Comparison of ENCODE assay signal across 19 mouse cellular contexts in genomic region chr11:23170813-23171212, GRCm38 (mm10).
"Had no signal": no experiment of that assay in that cellular context is flagged by ENCODE, and none has a peak within 500 bp of the region (broad histone marks: within the 10 kb centered on the region; RNA-seq: fewer than 3 reads in every experiment).

No protein-coding gene starts in this region.

- H3K9ac ChIP-seq: limb, embryonic 12.5 days; limb, embryonic 15.5 days; stomach, embryonic 15.5 days had no signal

- H3K9me3 ChIP-seq: limb, embryonic 12.5 days; limb, embryonic 15.5 days; stomach, embryonic 15.5 days had no signal

- H3K27ac ChIP-seq: limb, embryonic 12.5 days; limb, embryonic 15.5 days; stomach, embryonic 15.5 days had no signal

- H3K4me2 ChIP-seq: limb, embryonic 12.5 days; limb, embryonic 15.5 days; midbrain, embryonic 11.5 days; stomach, embryonic 15.5 days had no signal

- H3K4me1 ChIP-seq: limb, embryonic 12.5 days; limb, embryonic 15.5 days; stomach, embryonic 15.5 days had no signal

- H3K36me3 ChIP-seq: limb, embryonic 12.5 days; limb, embryonic 15.5 days; stomach, embryonic 15.5 days had no signal

- ATAC-seq: intestine, embryonic 16.5 days had no signal

- DNase-seq: kidney, adult 18-20 months; kidney, adult 9 months; kidney, postnatal 14 days; kidney, postnatal 4 days; left cerebral cortex, postnatal 4 days; lung, adult 2 months; lung, postnatal 14 days; lung, postnatal 4 days; midbrain, embryonic 14.5 days; right cerebral cortex, adult 18-20 months; right cerebral cortex, postnatal 14 days; spleen, adult 18-20 months; thymus, adult 18-20 months; thymus, postnatal 4 days had no signal

- H3K27me3 ChIP-seq: limb, embryonic 12.5 days; limb, embryonic 15.5 days; stomach, embryonic 15.5 days had no signal

- H3K4me3 ChIP-seq: limb, embryonic 12.5 days; limb, embryonic 15.5 days; stomach, embryonic 15.5 days had no signal
